Mouse (Mus musculus) hindbrain, postnatal 0 days (tissue): ENCODE results near the gene Gm4131. TPM values are rescaled to one million over a fixed set of nuclear protein-coding genes. Genes with fewer than 3 reads are reported as not detected.
A peak's percentile ranks its signal among the peaks of the same experiment; 100 is the strongest.
"Not testable (repeated sequence)": the region's sequence is repeated elsewhere in the genome, so short reads cannot be mapped to it uniquely, and the experiment has no call there.

Experiments used
- ATAC-seq: fragments of 200-750 bp; cut with Nextera tagmentation; 2 replicates; pipeline ENCODE4 v1.8.0; 2017; ENCODE audit warnings: mild to moderate bottlenecking, moderate TSS enrichment, moderate library complexity
- DNase-seq: peaks from one replicate; pipeline ENCODE4 v3.0.0-alpha.2; 2015; ENCODE audit warnings: low spot score
- H3K27ac ChIP-seq: fragments of 300-500 bp; sonication (generic); 2 replicates; pipeline ENCODE4 v1.5.1; 2014; ENCODE audit warnings: mild to moderate bottlenecking
- H3K27me3 ChIP-seq: fragments of 300-500 bp; sonication (generic); 2 replicates; pipeline ENCODE4 v1.6.1; 2014; ENCODE audit warnings: low read length, mixed read lengths; ENCODE audit not compliant: insufficient read depth
- H3K36me3 ChIP-seq: fragments of 300-500 bp; sonication (generic); 2 replicates; pipeline ENCODE4 v1.6.1; 2014; ENCODE audit warnings: low read length, mixed read lengths; ENCODE audit not compliant: insufficient read depth
- H3K4me1 ChIP-seq: fragments of 300-500 bp; sonication (generic); 2 replicates; pipeline ENCODE4 v1.6.1; 2014; ENCODE audit warnings: antibody characterized with exemption, low read length, mixed read lengths; ENCODE audit not compliant: insufficient read depth
- H3K4me2 ChIP-seq: fragments of 300-500 bp; sonication (generic); 2 replicates; pipeline ENCODE4 v1.6.1; 2014; ENCODE audit warnings: low read depth, mild to moderate bottlenecking, low read length, moderate library complexity, mixed read lengths
- H3K4me3 ChIP-seq: fragments of 300-500 bp; sonication (generic); 2 replicates; pipeline ENCODE4 v1.5.1; 2014; ENCODE audit warnings: low read length
- H3K9ac ChIP-seq: fragments of 300-500 bp; sonication (generic); replicated peaks from 2 replicates; pipeline ENCODE4 v1.6.1; 2014; ENCODE audit warnings: mild to moderate bottlenecking, low read length, moderate library complexity, mixed read lengths
- H3K9me3 ChIP-seq: fragments of 300-500 bp; sonication (generic); 2 replicates; pipeline ENCODE4 v1.6.1; 2016; ENCODE audit warnings: low read length, mixed read lengths
- CTCF ChIP-seq: IDR thresholded peaks from 2 replicates; pipeline ENCODE4 v1.5.1; 2016; ENCODE audit warnings: antibody characterized with exemption, control low read depth, low read depth
- WGBS: fragments of 180-500 bp; shearing (Covaris S2); extraction: QIAGEN DNeasy Blood & Tissue Kit; methylation state at CpG from one replicate; pipeline ENCODE4 v1.1.7; 2014; 5-methylcytosine and 5-hydroxymethylcytosine counted together
- polyA plus RNA-seq: library from polyadenylated mRNA; unstranded; fragments of >200 nt; fragmentation: Nextera tagmentation; extraction: Ambion mirVana; gene quantifications from 2 replicates; pipeline ENCODE4 v1.2.1, GENCODE M21; 2015
- total RNA-seq: library from RNA; depleted of rRNA; stranded (reverse); fragments of >200 nt; gene quantifications from 2 replicates; pipeline ENCODE4 v1.2.3, GENCODE M21; 2014; rRNA removed

The Gm4131 gene
- not detected in 2 replicates for total RNA-seq
- 0.25 and 0.26 TPM in 2 replicates for polyA plus RNA-seq

DNA sequence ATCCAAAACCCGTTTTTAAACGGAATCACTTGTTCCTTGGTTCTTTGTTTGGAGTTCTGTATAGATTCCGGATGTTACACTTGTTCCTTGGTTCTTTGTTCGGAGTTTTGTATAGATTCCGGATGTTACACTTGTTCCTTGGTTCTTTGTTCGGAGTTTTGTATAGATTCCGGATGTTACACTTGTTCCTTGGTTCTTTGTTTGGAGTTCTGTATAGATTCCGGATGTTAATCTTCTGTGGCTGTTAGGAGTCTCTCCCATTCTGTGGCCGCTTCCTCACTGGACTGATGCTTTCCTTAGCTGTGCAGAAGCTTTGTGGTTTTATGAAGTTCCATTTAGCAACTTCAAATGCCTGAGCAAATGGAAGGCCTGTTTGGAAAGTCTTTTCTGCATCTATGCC lies at the start of gene Gm4131:
TSS of gene Gm4131 (minus strand) at position 101 of the 400 bp plus-strand sequence.
- WGBS = 67% methylated on average over 9 of the region's 9 CpGs
- not testable (repeated sequence) for H3K36me3 ChIP-seq, DNase-seq, H3K4me1 ChIP-seq, H3K4me3 ChIP-seq, ATAC-seq, H3K9me3 ChIP-seq, H3K4me2 ChIP-seq, H3K27ac ChIP-seq, H3K9ac ChIP-seq, H3K27me3 ChIP-seq

DNA sequence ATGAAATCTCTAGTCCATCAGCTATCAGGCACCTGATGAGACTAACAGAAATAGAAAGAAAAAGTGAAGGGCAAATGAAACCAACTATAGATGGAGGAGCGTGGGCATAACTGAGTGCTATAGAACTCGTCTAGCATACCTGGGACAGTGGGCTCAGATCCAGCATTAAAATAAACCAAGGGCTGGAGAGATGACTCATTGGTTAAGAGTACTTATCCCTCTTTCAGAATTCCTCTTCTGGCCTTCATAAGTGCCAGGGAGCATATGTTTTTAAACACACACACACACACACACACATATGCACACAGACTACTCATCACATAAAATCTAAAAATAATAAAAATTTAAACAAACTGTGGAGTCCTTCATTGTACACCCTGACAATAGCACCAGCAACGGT lies 43.2 kb upstream of the Gm4131 start:
- Histone ChIP-seq H3K27me3 (no peaks in the 10 kb centered on the region), H3K36me3 (no peaks in the 10 kb centered on the region; the same call in 1 of the 2 replicates), H3K4me2 (no peak overlapping the region), H3K4me3 (no peak overlapping the region), H3K4me1 (no peaks in the 10 kb centered on the region), H3K9ac (no peak overlapping the region), H3K9me3 (no peaks in the 10 kb centered on the region), H3K27ac (no peak overlapping the region)
- TF ChIP-seq CTCF = no peak
- ATAC-seq (no peak), DNase-seq (no peak)
- WGBS = 77% methylated on average over 3 of the region's 3 CpGs

DNA sequence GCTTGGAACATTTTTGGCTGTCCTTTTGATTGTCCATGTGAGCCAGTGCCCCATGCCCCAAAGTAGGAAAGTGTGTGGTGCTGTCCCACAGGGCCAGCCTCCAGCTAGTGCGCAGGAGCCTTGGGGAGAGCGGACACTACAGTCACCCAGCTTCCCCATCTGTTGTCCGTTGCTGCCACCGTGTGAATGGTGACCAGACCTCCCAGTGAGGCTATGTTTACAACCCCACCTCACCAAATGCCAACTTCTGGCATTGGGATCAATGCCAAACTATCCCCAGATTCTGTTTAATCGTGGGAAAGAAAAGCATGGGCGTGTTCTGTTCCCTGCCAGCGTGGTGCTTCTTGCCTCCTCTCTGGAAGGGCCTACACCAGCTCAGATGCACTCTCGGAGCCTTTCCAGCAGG lies 41.1 kb upstream of the Gm4131 start:
- 36% methylated on average over 8 of the region's 8 CpGs for WGBS
- H3K9me3 ChIP-seq = no peaks in the 10 kb centered on the region
- no peaks in the 10 kb centered on the region for H3K4me1 ChIP-seq
- TF ChIP-seq CTCF = peak; percentile 63
- ATAC-seq (peak; percentile 82), DNase-seq (peak; percentile 81)
- no peaks in the 10 kb centered on the region for H3K27me3 ChIP-seq
- H3K27ac ChIP-seq = no peak overlapping the region
- H3K4me2 ChIP-seq = no peak overlapping the region
- no peak overlapping the region for H3K9ac ChIP-seq
- H3K36me3 ChIP-seq = no peaks in the 10 kb centered on the region; the same call in 1 of the 2 replicates
- H3K4me3 ChIP-seq = no peak overlapping the region

DNA sequence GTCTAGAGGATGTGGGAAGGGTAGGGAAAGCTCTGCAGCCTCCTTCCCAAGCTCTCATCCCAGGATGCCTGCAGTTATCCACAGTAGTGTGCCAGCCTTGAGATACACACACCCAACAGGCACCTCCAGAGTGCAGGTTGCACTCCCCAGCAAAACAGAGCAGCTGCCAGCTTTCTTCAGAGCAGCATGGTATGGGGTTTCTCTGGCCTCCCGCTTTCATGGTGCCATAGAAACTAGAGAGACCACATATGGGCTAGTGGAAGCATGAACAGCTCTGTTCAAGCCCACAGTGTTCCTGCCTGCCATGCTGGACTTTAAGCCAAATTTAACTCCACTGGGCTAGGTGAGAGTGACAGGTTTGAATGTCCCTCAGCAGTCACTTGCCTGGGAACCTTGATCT lies 36.1 kb upstream of the Gm4131 start:
- H3K4me1 ChIP-seq = 0 out of 2 replicates have a peak, but pooled peaks cover 5% of the 10 kb centered on the region
- H3K4me2 ChIP-seq = no peak overlapping the region
- TF ChIP-seq CTCF = no peak
- no peaks in the 10 kb centered on the region; the same call in 1 of the 2 replicates for H3K36me3 ChIP-seq
- no peak for ATAC-seq
- 64% methylated on average over 1 of the region's 1 CpGs for WGBS
- H3K9ac ChIP-seq = no peak overlapping the region
- no peak for DNase-seq
- H3K27ac ChIP-seq = no peak overlapping the region
- H3K9me3 ChIP-seq = no peaks in the 10 kb centered on the region
- no peak overlapping the region for H3K4me3 ChIP-seq
- no peaks in the 10 kb centered on the region for H3K27me3 ChIP-seq

DNA sequence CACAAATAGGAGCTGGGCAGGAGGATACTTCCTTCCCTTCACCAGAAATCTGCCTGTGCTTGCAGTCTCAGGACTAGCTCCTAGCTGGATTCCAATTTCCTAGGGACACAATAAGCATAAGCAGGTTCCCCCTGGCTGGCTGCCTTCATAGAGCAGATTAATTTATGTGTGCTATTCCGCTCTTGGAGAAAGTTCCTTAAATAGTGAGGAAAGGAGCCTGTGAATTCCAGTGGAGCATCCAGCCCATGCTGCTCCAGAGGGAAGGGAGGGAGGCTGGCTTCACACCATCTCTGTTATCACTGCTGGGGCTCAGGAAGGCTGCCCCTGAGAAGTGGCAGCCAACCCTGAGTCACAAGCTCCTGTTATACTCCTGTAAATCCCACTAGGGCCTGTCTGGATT lies 35.5 kb upstream of the Gm4131 start:
- TF ChIP-seq CTCF = no peak

DNA sequence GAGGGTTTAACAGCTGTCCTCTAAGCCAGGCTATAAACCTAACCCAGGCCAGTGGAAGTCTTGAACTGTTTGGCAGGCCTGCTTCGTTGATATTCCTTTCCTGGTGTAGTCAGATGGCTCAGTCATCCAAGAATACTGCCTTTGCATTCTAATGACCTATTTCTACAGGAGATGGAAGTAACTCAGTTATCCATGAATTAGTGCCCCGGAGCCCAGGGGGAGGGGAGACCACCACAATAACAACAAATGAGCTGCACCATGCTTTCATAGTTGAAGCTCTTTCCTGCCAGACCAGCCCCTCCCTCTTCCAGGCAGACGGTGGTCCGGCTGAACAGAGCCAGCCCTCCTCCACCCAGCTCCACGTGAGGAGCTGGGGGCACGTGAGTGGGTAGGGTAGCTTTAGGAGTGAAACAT lies 33.4 kb upstream of the Gm4131 start:
- Histone ChIP-seq H3K9me3 (no peaks in the 10 kb centered on the region), H3K36me3 (no peaks in the 10 kb centered on the region), H3K9ac (no peak overlapping the region), H3K4me2 (no peak overlapping the region), H3K27me3 (no peaks in the 10 kb centered on the region), H3K4me1 (0 out of 2 replicates have a peak, but pooled peaks cover 5% of the 10 kb centered on the region), H3K4me3 (no peak overlapping the region), H3K27ac (no peak overlapping the region)
- TF ChIP-seq CTCF = no peak
- peak; percentile 28 for DNase-seq
- WGBS = 27% methylated on average over 6 of the region's 6 CpGs
- ATAC-seq = peak; percentile 46; the same call in 1 of the 2 replicates

More for the DNA sequence above, 35.5 kb upstream of the Gm4131 start:
- Histone ChIP-seq H3K4me1 (0 out of 2 replicates have a peak, but pooled peaks cover 5% of the 10 kb centered on the region), H3K4me3 (no peak overlapping the region), H3K9ac (no peak overlapping the region), H3K27me3 (no peaks in the 10 kb centered on the region), H3K9me3 (no peaks in the 10 kb centered on the region), H3K36me3 (no peaks in the 10 kb centered on the region; the same call in 1 of the 2 replicates), H3K27ac (0 out of 2 replicates have a peak overlapping the region, but pooled peaks have one; percentile 16), H3K4me2 (no peak overlapping the region)
- 23% methylated on average over 1 of the region's 1 CpGs for WGBS
- ATAC-seq (no peak), DNase-seq (peak; percentile 17)

DNA sequence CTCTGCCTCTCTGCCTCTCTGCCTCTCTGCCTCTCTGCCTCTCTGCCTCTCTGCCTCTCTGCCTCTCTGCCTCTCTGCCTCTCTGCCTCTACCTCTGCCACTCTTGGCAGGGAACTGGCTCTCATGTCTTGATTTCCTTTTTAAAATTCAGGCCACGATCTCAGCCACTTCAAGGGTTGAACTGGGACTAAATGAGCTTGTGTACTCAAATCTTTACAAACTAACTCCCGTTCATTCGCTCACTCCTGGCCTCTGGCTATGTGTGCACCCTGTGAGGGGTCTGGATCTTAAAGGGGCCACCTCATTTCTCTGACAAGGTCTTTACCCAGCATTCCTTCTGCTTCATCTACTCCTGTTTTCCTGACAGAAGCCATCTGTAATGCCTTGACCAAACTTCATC lies 18.6 kb upstream of the Gm4131 start:
- peak; percentile 83 for DNase-seq
- TF ChIP-seq CTCF = no peak
- Histone ChIP-seq H3K36me3 (0 out of 2 replicates have a peak, but pooled peaks cover 9% of the 10 kb centered on the region), H3K27me3 (no peaks in the 10 kb centered on the region), H3K4me1 (peaks cover 3% of the 10 kb centered on the region; the same call in 1 of the 2 replicates), H3K9me3 (no peaks in the 10 kb centered on the region), H3K4me3 (no peak overlapping the region), H3K4me2 (no peak overlapping the region), H3K27ac (peak overlapping the region; percentile 82), H3K9ac (no peak overlapping the region)
- ATAC-seq = peak; percentile 90
- 16% methylated on average over 3 of the region's 3 CpGs for WGBS
